Mouse (Mus musculus): ENCODE data around the gene Stk11ip. TPM values are rescaled to one million over a fixed set of nuclear protein-coding genes. Genes with fewer than 3 reads are reported as not detected.

Gene Stk11ip
- polyA plus RNA-seq, 1 experiment from 2014 or later = 19.5 TPM

- H3K36me3 ChIP-seq (ENCODE audit: control insufficient read depth, insufficient read depth, low read length) = peaks cover 8% of the 10 kb centered on the region; the same call in 1 of the 2 replicates
- peaks cover 54% of the 10 kb centered on the region for H3K27me3 ChIP-seq (ENCODE audit: control insufficient read depth, insufficient read depth, low read depth, low read length)
- H3K9me3 ChIP-seq (ENCODE audit: control insufficient read depth, low read length) = no peaks in the 10 kb centered on the region
- ATAC-seq (ENCODE audit: low read depth) = no peak
- H3K4me1 ChIP-seq (replicated peaks; ENCODE audit: control insufficient read depth, insufficient read depth, low read length) = peaks cover 23% of the 10 kb centered on the region
- no peak overlapping the region for H3K4me2 ChIP-seq (ENCODE audit: low read depth, low read length)
- no peak overlapping the region for H3K4me3 ChIP-seq (ENCODE audit: low read length)
- no peak overlapping the region for H3K9ac ChIP-seq (ENCODE audit: low read length)
- 84% methylated on average over 7 of the region's 7 CpGs for WGBS
- no peak overlapping the region for H3K27ac ChIP-seq (ENCODE audit: low read length)
These were observed 40.6 kb upstream of the Stk11ip start for GRCm38 (mm10) chr1:75480735-75481134.

GRCm38 (mm10) chr1:75486561-75486960, 34.8 kb upstream of the Stk11ip start:
- no peaks in the 10 kb centered on the region for H3K9me3 ChIP-seq (ENCODE audit: control insufficient read depth, low read length)
- H3K27ac ChIP-seq (ENCODE audit: low read length) = no peak overlapping the region
- 7% methylated on average over 24 of the region's 24 CpGs for WGBS
- H3K27me3 ChIP-seq (ENCODE audit: control insufficient read depth, insufficient read depth, low read depth, low read length) = peaks cover 66% of the 10 kb centered on the region
- no peak overlapping the region; the same call in 1 of the 2 replicates for H3K4me2 ChIP-seq (ENCODE audit: low read depth, low read length)
- no peak overlapping the region for H3K9ac ChIP-seq (ENCODE audit: low read length)
- no peak for ATAC-seq (ENCODE audit: low read depth)
- H3K4me1 ChIP-seq (replicated peaks; ENCODE audit: control insufficient read depth, insufficient read depth, low read length) = peaks cover 9% of the 10 kb centered on the region
- H3K36me3 ChIP-seq (ENCODE audit: control insufficient read depth, insufficient read depth, low read length) = peaks cover 12% of the 10 kb centered on the region
- H3K4me3 ChIP-seq (ENCODE audit: low read length) = no peak overlapping the region

- ATAC-seq (ENCODE audit: low read depth) = no peak
- Histone ChIP-seq H3K4me1 (replicated peaks; ENCODE audit: control insufficient read depth, insufficient read depth, low read length) (peaks cover 9% of the 10 kb centered on the region), H3K9me3 (ENCODE audit: control insufficient read depth, low read length) (no peaks in the 10 kb centered on the region), H3K4me2 (ENCODE audit: low read depth, low read length) (peak overlapping the region; percentile 64), H3K27me3 (ENCODE audit: control insufficient read depth, insufficient read depth, low read depth, low read length) (peaks cover 62% of the 10 kb centered on the region), H3K27ac (ENCODE audit: low read length) (no peak overlapping the region), H3K9ac (ENCODE audit: low read length) (no peak overlapping the region), H3K4me3 (ENCODE audit: low read length) (peak overlapping the region; percentile 49), H3K36me3 (ENCODE audit: control insufficient read depth, insufficient read depth, low read length) (peaks cover 16% of the 10 kb centered on the region)
- 2% methylated on average over 13 of the region's 13 CpGs for WGBS
These were observed 34.3 kb upstream of the Stk11ip start for GRCm38 (mm10) chr1:75487040-75487404.

- H3K9ac ChIP-seq (ENCODE audit: low read length) = peak overlapping the region; percentile 12; the same call in 1 of the 2 replicates
- peaks cover 9% of the 10 kb centered on the region for H3K4me1 ChIP-seq (replicated peaks; ENCODE audit: control insufficient read depth, insufficient read depth, low read length)
- under 1% methylated on average over 61 of the region's 62 CpGs for WGBS
- peak overlapping the region; percentile 49 for H3K4me3 ChIP-seq (ENCODE audit: low read length)
- H3K4me2 ChIP-seq (ENCODE audit: low read depth, low read length) = peak overlapping the region; percentile 64
- H3K9me3 ChIP-seq (ENCODE audit: control insufficient read depth, low read length) = no peaks in the 10 kb centered on the region
- H3K36me3 ChIP-seq (ENCODE audit: control insufficient read depth, insufficient read depth, low read length) = peaks cover 18% of the 10 kb centered on the region
- H3K27ac ChIP-seq (ENCODE audit: low read length) = no peak overlapping the region
- ATAC-seq (ENCODE audit: low read depth) = peak; percentile 70
- H3K27me3 ChIP-seq (ENCODE audit: control insufficient read depth, insufficient read depth, low read depth, low read length) = peaks cover 56% of the 10 kb centered on the region
These were observed 33.7 kb upstream of the Stk11ip start for GRCm38 (mm10) chr1:75487405-75488161.

GRCm38 (mm10) chr1:75490785-75491551, 30.4 kb upstream of the Stk11ip start:
- no peak for ATAC-seq (ENCODE audit: low read depth)
- WGBS = 84% methylated on average over 34 of the region's 34 CpGs
- H3K27ac ChIP-seq (ENCODE audit: low read length) = no peak overlapping the region
- H3K9me3 ChIP-seq (ENCODE audit: control insufficient read depth, low read length) = no peaks in the 10 kb centered on the region
- peaks cover 26% of the 10 kb centered on the region for H3K27me3 ChIP-seq (ENCODE audit: control insufficient read depth, insufficient read depth, low read depth, low read length)
- H3K36me3 ChIP-seq (ENCODE audit: control insufficient read depth, insufficient read depth, low read length) = peaks cover 20% of the 10 kb centered on the region
- H3K4me2 ChIP-seq (ENCODE audit: low read depth, low read length) = no peak overlapping the region
- peaks cover 9% of the 10 kb centered on the region for H3K4me1 ChIP-seq (replicated peaks; ENCODE audit: control insufficient read depth, insufficient read depth, low read length)
- H3K4me3 ChIP-seq (ENCODE audit: low read length) = no peak overlapping the region
- H3K9ac ChIP-seq (ENCODE audit: low read length) = no peak overlapping the region

GRCm38 (mm10) chr1:75492579-75493170, 28.7 kb upstream of the Stk11ip start:
- Histone ChIP-seq H3K36me3 (ENCODE audit: control insufficient read depth, insufficient read depth, low read length) (peaks cover 34% of the 10 kb centered on the region), H3K4me1 (replicated peaks; ENCODE audit: control insufficient read depth, insufficient read depth, low read length) (peaks cover 5% of the 10 kb centered on the region; the same call in 1 of the 2 replicates), H3K4me3 (ENCODE audit: low read length) (no peak overlapping the region), H3K4me2 (ENCODE audit: low read depth, low read length) (no peak overlapping the region), H3K9me3 (ENCODE audit: control insufficient read depth, low read length) (no peaks in the 10 kb centered on the region), H3K9ac (ENCODE audit: low read length) (no peak overlapping the region), H3K27me3 (ENCODE audit: control insufficient read depth, insufficient read depth, low read depth, low read length) (peaks cover 12% of the 10 kb centered on the region), H3K27ac (ENCODE audit: low read length) (no peak overlapping the region)
- no peak for ATAC-seq (ENCODE audit: low read depth)
- 58% methylated on average over 24 of the region's 24 CpGs for WGBS

GRCm38 (mm10) chr1:75494878-75495548, 26.3 kb upstream of the Stk11ip start:
- Histone ChIP-seq H3K9me3 (ENCODE audit: control insufficient read depth, low read length) (no peaks in the 10 kb centered on the region), H3K4me2 (ENCODE audit: low read depth, low read length) (no peak overlapping the region), H3K9ac (ENCODE audit: low read length) (no peak overlapping the region), H3K4me3 (ENCODE audit: low read length) (no peak overlapping the region), H3K27me3 (ENCODE audit: control insufficient read depth, insufficient read depth, low read depth, low read length) (no peaks in the 10 kb centered on the region), H3K36me3 (ENCODE audit: control insufficient read depth, insufficient read depth, low read length) (peaks cover 45% of the 10 kb centered on the region), H3K27ac (ENCODE audit: low read length) (no peak overlapping the region), H3K4me1 (replicated peaks; ENCODE audit: control insufficient read depth, insufficient read depth, low read length) (no peaks in the 10 kb centered on the region)
- WGBS = 59% methylated on average over 12 of the region's 12 CpGs
- ATAC-seq (ENCODE audit: low read depth) = peak; percentile 14; the same call in 1 of the 2 replicates

GRCm38 (mm10) chr1:75498897-75499296, 22.4 kb upstream of the Stk11ip start:
- Histone ChIP-seq H3K4me2 (ENCODE audit: low read depth, low read length) (no peak overlapping the region), H3K4me1 (replicated peaks; ENCODE audit: control insufficient read depth, insufficient read depth, low read length) (peaks cover 4% of the 10 kb centered on the region), H3K27me3 (ENCODE audit: control insufficient read depth, insufficient read depth, low read depth, low read length) (no peaks in the 10 kb centered on the region), H3K9ac (ENCODE audit: low read length) (no peak overlapping the region), H3K9me3 (ENCODE audit: control insufficient read depth, low read length) (no peaks in the 10 kb centered on the region), H3K27ac (ENCODE audit: low read length) (no peak overlapping the region), H3K4me3 (ENCODE audit: low read length) (no peak overlapping the region), H3K36me3 (ENCODE audit: control insufficient read depth, insufficient read depth, low read length) (peaks cover 53% of the 10 kb centered on the region)
- 87% methylated on average over 4 of the region's 4 CpGs for WGBS
- no peak for ATAC-seq (ENCODE audit: low read depth)
